Mouse (Mus musculus): Measurements from ENCODE around the gene Khdc4.

Gene Khdc4

DNA sequence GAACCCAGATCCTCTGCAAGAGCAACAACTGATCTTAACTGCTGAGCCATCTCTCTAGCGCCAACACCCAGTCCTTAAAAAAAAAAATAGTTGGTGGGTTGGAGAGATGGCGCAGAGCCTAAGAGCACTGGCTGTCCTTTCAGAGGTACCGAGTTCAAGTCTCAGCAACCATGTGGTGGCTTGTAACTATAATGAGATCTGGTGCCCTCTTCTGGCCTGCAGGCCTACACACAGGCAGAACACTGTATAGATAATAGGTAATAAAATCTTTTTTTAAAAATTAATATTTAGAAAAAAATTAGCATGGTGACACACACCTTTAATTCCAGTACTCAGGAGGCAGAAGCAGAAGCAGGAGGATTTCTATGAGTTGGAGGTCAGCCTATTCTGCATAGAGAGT, 54.5 kb downstream of the Khdc4 start:
- DNase-seq (ENCODE audit: low read depth, low spot score) = peak; percentile 15
- Histone ChIP-seq H3K27me3 (ENCODE audit: control insufficient read depth, insufficient read depth, low read length, poor library complexity, severe bottlenecking) (no peaks in the 10 kb centered on the region), H3K36me3 (ENCODE audit: control insufficient read depth, insufficient read depth, low read length, poor library complexity, severe bottlenecking) (no peaks in the 10 kb centered on the region)

DNA sequence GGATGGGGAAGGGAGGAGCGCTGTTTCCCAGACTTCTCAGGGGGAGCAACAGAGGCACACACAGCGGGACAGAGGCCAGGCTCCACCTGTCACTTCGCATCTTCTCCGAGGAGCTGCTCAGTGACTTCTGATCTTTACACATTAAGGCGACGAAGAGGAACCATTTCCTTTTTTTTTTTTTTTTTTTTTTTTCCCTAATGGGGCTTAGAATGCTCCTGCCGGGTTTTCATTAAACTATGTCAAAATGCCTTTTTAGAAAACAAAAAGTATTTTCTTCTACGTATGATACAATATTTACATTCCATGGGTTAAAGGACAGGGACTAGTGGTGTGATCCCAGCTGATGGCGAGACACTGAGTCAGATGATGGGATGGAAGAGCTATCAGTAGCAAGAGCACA, 59.9 kb downstream of the Khdc4 start:
- no peak for DNase-seq (ENCODE audit: low read depth, low spot score)
- Histone ChIP-seq H3K36me3 (ENCODE audit: control insufficient read depth, insufficient read depth, low read length, poor library complexity, severe bottlenecking) (no peaks in the 10 kb centered on the region), H3K27me3 (ENCODE audit: control insufficient read depth, insufficient read depth, low read length, poor library complexity, severe bottlenecking) (no peaks in the 10 kb centered on the region)

DNA sequence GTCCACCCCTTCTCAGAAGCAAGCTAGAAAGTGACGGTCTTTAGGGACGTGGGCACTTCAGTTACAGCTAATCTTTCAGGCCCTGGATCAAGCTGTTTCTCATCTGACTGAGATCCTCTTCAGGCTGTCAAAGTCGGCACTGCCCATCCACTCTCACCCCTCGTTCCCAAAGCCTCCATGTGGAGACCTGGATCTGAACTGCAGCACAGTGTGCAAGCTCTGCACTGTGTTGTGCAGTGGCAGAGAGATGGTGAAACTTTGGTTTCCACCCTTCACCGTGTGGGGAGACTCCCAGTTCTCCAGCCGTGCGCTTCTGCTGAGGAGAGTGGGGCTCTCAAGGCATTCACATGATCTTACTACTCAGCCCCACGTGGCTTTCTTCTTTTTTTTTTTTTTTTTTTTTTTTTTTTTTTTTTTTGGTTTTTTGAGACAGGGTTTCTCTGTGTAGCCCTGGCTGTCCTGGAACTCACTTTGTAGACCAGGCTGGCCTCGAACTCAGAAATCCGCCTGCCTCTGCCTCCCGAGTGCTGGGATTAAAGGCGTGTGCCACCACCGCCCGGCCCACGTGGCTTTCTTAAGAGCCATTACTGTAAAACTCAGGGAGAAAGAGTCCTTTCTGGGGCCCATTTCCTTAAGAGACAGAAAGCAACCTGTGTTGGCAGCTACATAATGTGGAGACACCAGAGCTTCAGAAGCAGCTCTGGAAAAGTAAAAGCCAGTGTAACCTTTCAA, 60.7 kb downstream of the Khdc4 start:
- H3K36me3 ChIP-seq (ENCODE audit: control insufficient read depth, insufficient read depth, low read length, poor library complexity, severe bottlenecking) = no peaks in the 10 kb centered on the region
- H3K27me3 ChIP-seq (ENCODE audit: control insufficient read depth, insufficient read depth, low read length, poor library complexity, severe bottlenecking) = no peaks in the 10 kb centered on the region
- no peak for DNase-seq (ENCODE audit: low read depth, low spot score)

DNA sequence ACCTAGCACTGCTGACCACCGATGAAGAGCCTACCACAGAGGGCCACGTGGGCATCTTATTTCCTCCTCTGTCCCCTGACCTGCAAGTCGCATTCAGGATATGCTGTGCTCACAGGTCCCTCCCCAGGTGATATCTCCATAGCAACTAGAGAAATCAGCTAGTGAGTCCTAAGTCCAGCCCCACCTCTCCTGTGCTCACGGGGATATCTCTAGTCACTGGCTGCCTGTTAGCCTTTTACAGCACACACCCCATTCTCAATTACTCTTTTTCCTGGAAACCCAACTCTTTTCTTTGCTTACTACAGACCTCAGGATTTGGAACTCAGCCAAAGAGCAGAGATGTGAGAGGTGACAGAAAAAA, 61.2 kb downstream of the Khdc4 start:
- no peak for DNase-seq (ENCODE audit: low read depth, low spot score)
- Histone ChIP-seq H3K36me3 (ENCODE audit: control insufficient read depth, insufficient read depth, low read length, poor library complexity, severe bottlenecking) (no peaks in the 10 kb centered on the region), H3K27me3 (ENCODE audit: control insufficient read depth, insufficient read depth, low read length, poor library complexity, severe bottlenecking) (no peaks in the 10 kb centered on the region)

DNA sequence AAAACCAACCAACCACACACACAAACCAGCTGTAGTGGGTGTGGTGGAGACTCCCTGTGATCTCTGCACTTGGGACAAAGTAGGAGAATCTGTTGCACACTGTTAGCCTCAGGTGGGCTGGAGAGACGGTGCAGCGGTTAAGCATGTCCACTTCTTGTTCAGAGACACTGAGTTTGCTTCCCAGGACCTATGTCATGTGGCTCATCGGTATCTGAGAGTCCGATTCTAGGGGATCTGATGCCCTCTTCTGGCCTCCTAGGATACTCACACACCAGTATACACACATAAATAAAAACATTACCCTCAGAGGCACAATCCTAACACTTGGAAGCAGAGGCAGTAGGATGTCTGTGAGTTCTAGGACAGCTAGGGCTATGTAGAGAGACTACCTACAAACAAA, 68.7 kb downstream of the Khdc4 start:
- H3K27me3 ChIP-seq (ENCODE audit: control insufficient read depth, insufficient read depth, low read length, poor library complexity, severe bottlenecking) = no peaks in the 10 kb centered on the region
- DNase-seq (ENCODE audit: low read depth, low spot score) = peak; percentile 24
- H3K36me3 ChIP-seq (ENCODE audit: control insufficient read depth, insufficient read depth, low read length, poor library complexity, severe bottlenecking) = no peaks in the 10 kb centered on the region

DNA sequence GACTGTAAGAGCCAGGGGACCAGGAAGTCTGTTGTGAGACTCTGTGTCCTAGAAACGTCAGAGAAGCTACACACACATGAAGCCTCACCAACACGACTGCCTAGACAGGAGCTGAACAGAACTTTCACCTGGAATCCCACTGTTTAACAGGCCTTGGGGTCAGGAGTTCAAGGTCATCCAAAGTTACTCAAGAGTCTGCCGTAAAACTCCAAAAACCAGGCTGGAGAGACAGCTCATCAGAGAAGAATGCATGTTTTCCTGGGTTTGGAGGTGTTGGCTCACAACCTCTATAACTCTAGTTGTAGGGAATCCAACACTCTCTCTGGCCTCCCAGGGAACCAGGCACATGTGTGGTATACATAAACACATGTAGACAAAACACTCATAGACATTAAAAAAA, 69.9 kb downstream of the Khdc4 start:
- no peak for DNase-seq (ENCODE audit: low read depth, low spot score)
- Histone ChIP-seq H3K36me3 (ENCODE audit: control insufficient read depth, insufficient read depth, low read length, poor library complexity, severe bottlenecking) (no peaks in the 10 kb centered on the region), H3K27me3 (ENCODE audit: control insufficient read depth, insufficient read depth, low read length, poor library complexity, severe bottlenecking) (no peaks in the 10 kb centered on the region)

DNA sequence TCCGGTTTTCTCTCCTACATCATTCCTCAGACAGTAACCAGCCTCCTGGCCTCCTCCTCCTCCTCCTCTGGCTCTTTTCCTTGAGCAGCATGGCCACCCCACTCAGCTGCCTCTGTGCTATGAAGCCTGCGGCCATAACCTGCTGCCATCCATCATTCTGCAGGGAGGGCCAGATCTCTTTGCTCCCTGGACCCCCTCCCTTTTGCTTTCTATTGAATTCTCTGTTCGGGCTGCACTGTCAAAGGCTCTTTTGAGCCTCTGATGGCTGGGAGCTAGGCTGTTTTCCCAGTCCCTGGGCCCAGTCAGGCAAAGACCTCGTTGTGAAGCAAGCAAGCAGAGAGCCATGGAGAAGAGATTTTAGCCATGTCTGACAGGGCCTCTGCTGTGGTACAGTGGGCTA, 70.7 kb downstream of the Khdc4 start:
- DNase-seq (ENCODE audit: low read depth, low spot score) = no peak
- Histone ChIP-seq H3K27me3 (ENCODE audit: control insufficient read depth, insufficient read depth, low read length, poor library complexity, severe bottlenecking) (no peaks in the 10 kb centered on the region), H3K36me3 (ENCODE audit: control insufficient read depth, insufficient read depth, low read length, poor library complexity, severe bottlenecking) (no peaks in the 10 kb centered on the region)

DNA sequence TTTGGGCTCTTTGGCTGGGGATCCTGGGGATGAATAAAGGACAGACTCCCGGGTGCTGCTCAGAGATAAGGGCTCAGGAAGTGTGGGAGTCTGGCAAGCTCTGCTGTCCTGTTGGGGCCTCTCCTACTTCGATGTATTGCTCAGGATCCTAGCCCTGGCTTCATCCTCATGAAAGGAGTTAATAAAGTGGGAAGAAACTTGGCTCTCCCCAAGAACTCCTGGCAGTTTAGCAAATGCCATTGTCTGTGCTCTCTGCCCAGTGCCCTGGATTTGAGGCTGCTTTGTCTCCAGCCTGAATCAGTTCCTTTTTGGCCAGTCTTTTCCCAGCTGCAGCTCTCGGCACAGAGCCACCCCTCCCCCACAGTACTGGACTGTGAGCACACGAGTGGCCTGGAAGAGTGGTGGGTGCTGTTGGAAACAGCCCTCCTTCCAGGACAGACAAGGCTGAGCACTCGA, 72.5 kb downstream of the Khdc4 start:
- no peak for DNase-seq (ENCODE audit: low read depth, low spot score)
- Histone ChIP-seq H3K27me3 (ENCODE audit: control insufficient read depth, insufficient read depth, low read length, poor library complexity, severe bottlenecking) (no peaks in the 10 kb centered on the region), H3K36me3 (ENCODE audit: control insufficient read depth, insufficient read depth, low read length, poor library complexity, severe bottlenecking) (no peaks in the 10 kb centered on the region)

DNA sequence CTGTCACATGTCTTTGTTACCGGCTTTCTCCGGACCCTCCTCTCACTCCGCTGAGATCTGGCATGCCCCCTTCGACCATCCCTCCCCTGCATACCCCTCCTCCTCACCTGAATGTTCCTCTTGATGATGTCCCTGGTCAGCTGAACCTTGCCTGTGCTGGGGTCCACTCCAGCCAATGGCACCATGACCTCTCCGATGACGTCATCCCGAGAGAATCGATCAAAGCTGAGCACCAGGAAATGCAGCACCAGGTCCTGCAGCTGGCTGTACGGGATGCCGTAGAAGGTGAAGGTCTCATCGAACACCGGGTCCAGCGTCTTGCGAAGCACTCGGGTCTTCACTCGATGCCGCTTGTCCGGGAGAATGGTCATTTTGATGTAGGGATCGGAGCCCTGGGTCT, 76.0 kb downstream of the Khdc4 start:
- H3K36me3 ChIP-seq (ENCODE audit: control insufficient read depth, insufficient read depth, low read length, poor library complexity, severe bottlenecking) = no peaks in the 10 kb centered on the region
- H3K27me3 ChIP-seq (ENCODE audit: control insufficient read depth, insufficient read depth, low read length, poor library complexity, severe bottlenecking) = no peaks in the 10 kb centered on the region
- no peak for DNase-seq (ENCODE audit: low read depth, low spot score)

DNA sequence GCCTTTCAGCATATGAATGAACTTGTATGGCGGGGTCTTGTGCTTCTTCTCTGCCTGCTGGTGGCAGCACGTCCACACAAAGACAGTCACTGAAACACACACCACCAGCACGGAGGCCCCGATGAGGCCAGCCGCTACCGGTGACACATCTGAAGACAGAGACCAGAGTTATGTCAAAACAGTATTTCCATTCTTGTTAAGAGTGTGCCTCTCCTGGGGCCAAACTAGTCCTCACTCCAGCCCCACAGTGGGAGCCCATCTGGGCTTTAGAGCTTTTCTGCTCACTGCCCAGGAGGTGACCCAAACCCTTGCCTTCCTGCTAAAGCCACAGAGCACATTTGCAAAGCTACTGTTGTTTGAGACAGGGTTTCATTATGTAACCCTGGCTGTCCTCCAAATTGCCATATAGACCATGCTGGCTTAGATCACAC, 76.8 kb downstream of the Khdc4 start:
- no peaks in the 10 kb centered on the region for H3K36me3 ChIP-seq (ENCODE audit: control insufficient read depth, insufficient read depth, low read length, poor library complexity, severe bottlenecking)
- DNase-seq (ENCODE audit: low read depth, low spot score) = no peak
- no peaks in the 10 kb centered on the region for H3K27me3 ChIP-seq (ENCODE audit: control insufficient read depth, insufficient read depth, low read length, poor library complexity, severe bottlenecking)
